Mouse (Mus musculus): ENCODE measurements around the gene Opa3. TPM values are rescaled to one million over a fixed set of nuclear protein-coding genes. Genes with fewer than 3 reads are reported as not detected.

Gene Opa3
- polyA plus RNA-seq, 1 experiment = 33.3 TPM

GRCm38 (mm10) chr7:19202065-19202850 lies 25.9 kb upstream of the Opa3 start:
- TF ChIP-seq CTCF (IDR thresholded peaks at IDR 0.05; ENCODE audit: borderline replicate concordance, extremely low read depth, insufficient read depth, insufficient read length) = no peak
- TF ChIP-seq POLR2A (IDR thresholded peaks at IDR 0.05; ENCODE audit: borderline replicate concordance, extremely low read depth, insufficient read depth, insufficient read length, poor library complexity, severe bottlenecking) = no peak
- DNase-seq (ENCODE audit: low read depth) = no peak

- no peak for TF ChIP-seq POLR2A (IDR thresholded peaks at IDR 0.05; ENCODE audit: borderline replicate concordance, extremely low read depth, insufficient read depth, insufficient read length, poor library complexity, severe bottlenecking)
- TF ChIP-seq CTCF (IDR thresholded peaks at IDR 0.05; ENCODE audit: borderline replicate concordance, extremely low read depth, insufficient read depth, insufficient read length) = no peak
- no peak for DNase-seq (ENCODE audit: low read depth)
Measured at GRCm38 (mm10) chr7:19208201-19208910, 19.8 kb upstream of the Opa3 start.

- DNase-seq (ENCODE audit: low read depth) = peak; percentile 68
- TF ChIP-seq CTCF (IDR thresholded peaks at IDR 0.05; ENCODE audit: borderline replicate concordance, extremely low read depth, insufficient read depth, insufficient read length) (peak; percentile 57; the same call in 1 of the 2 replicates), POLR2A (IDR thresholded peaks at IDR 0.05; ENCODE audit: borderline replicate concordance, extremely low read depth, insufficient read depth, insufficient read length, poor library complexity, severe bottlenecking) (no peak)
Measured at GRCm38 (mm10) chr7:19208944-19209472, 19.1 kb upstream of the Opa3 start.

- DNase-seq (ENCODE audit: low read depth) = no peak
- TF ChIP-seq POLR2A (IDR thresholded peaks at IDR 0.05; ENCODE audit: borderline replicate concordance, extremely low read depth, insufficient read depth, insufficient read length, poor library complexity, severe bottlenecking) = no peak
- TF ChIP-seq CTCF (IDR thresholded peaks at IDR 0.05; ENCODE audit: borderline replicate concordance, extremely low read depth, insufficient read depth, insufficient read length) = no peak
Measured at GRCm38 (mm10) chr7:19209494-19209893, 18.6 kb upstream of the Opa3 start.

- TF ChIP-seq POLR2A (IDR thresholded peaks at IDR 0.05; ENCODE audit: borderline replicate concordance, extremely low read depth, insufficient read depth, insufficient read length, poor library complexity, severe bottlenecking) (no peak), CTCF (IDR thresholded peaks at IDR 0.05; ENCODE audit: borderline replicate concordance, extremely low read depth, insufficient read depth, insufficient read length) (peak; percentile 34; the same call in 1 of the 2 replicates)
- DNase-seq (ENCODE audit: low read depth) = no peak
Measured at GRCm38 (mm10) chr7:19210010-19210409, 18.1 kb upstream of the Opa3 start.

- TF ChIP-seq POLR2A (IDR thresholded peaks at IDR 0.05; ENCODE audit: borderline replicate concordance, extremely low read depth, insufficient read depth, insufficient read length, poor library complexity, severe bottlenecking) (no peak), CTCF (IDR thresholded peaks at IDR 0.05; ENCODE audit: borderline replicate concordance, extremely low read depth, insufficient read depth, insufficient read length) (no peak)
Measured at GRCm38 (mm10) chr7:19211041-19211675, 17.0 kb upstream of the Opa3 start.

GRCm38 (mm10) chr7:19211996-19212755 lies 16.0 kb upstream of the Opa3 start, which contains the start of gene Gpr4:
Gene Gpr4 (plus strand): TSS chr7:19212538.
- peak; percentile 40 for DNase-seq (ENCODE audit: low read depth)

More at GRCm38 (mm10) chr7:19211041-19211675, 17.0 kb upstream of the Opa3 start:
- DNase-seq (ENCODE audit: low read depth) = no peak

GRCm38 (mm10) chr7:19213385-19213784 lies 14.7 kb upstream of the Opa3 start:
- no peak for DNase-seq (ENCODE audit: low read depth)
- TF ChIP-seq POLR2A (IDR thresholded peaks at IDR 0.05; ENCODE audit: borderline replicate concordance, extremely low read depth, insufficient read depth, insufficient read length, poor library complexity, severe bottlenecking) (no peak), CTCF (IDR thresholded peaks at IDR 0.05; ENCODE audit: borderline replicate concordance, extremely low read depth, insufficient read depth, insufficient read length) (no peak)

More at GRCm38 (mm10) chr7:19211996-19212755, 16.0 kb upstream of the Opa3 start, which contains the start of gene Gpr4:
- 0 out of 2 replicates have a peak, but pooled peaks have one; percentile 7 for TF ChIP-seq POLR2A (IDR thresholded peaks at IDR 0.05; ENCODE audit: borderline replicate concordance, extremely low read depth, insufficient read depth, insufficient read length, poor library complexity, severe bottlenecking)
- TF ChIP-seq CTCF (IDR thresholded peaks at IDR 0.05; ENCODE audit: borderline replicate concordance, extremely low read depth, insufficient read depth, insufficient read length) = no peak

GRCm38 (mm10) chr7:19214369-19214768 lies 13.8 kb upstream of the Opa3 start:
- no peak for TF ChIP-seq POLR2A (IDR thresholded peaks at IDR 0.05; ENCODE audit: borderline replicate concordance, extremely low read depth, insufficient read depth, insufficient read length, poor library complexity, severe bottlenecking)
- TF ChIP-seq CTCF (IDR thresholded peaks at IDR 0.05; ENCODE audit: borderline replicate concordance, extremely low read depth, insufficient read depth, insufficient read length) = no peak

GRCm38 (mm10) chr7:19214940-19215339 lies 13.2 kb upstream of the Opa3 start:
- TF ChIP-seq POLR2A (IDR thresholded peaks at IDR 0.05; ENCODE audit: borderline replicate concordance, extremely low read depth, insufficient read depth, insufficient read length, poor library complexity, severe bottlenecking) = no peak
- no peak for TF ChIP-seq CTCF (IDR thresholded peaks at IDR 0.05; ENCODE audit: borderline replicate concordance, extremely low read depth, insufficient read depth, insufficient read length)
- DNase-seq (ENCODE audit: low read depth) = no peak

More at GRCm38 (mm10) chr7:19214369-19214768, 13.8 kb upstream of the Opa3 start:
- no peak for DNase-seq (ENCODE audit: low read depth)

Data from brain, embryonic 14.5 days (tissue).